Mouse (Mus musculus): Measurements from ENCODE around the gene Cyp39a1. TPM values are rescaled to one million over a fixed set of nuclear protein-coding genes. Genes with fewer than 3 reads are reported as not detected.
A peak's percentile ranks its signal among the peaks of the same experiment; 100 is the strongest.

Gene Cyp39a1
- polyA plus RNA-seq, 1 experiment from 2014 or later = 25.8 TPM

DNA sequence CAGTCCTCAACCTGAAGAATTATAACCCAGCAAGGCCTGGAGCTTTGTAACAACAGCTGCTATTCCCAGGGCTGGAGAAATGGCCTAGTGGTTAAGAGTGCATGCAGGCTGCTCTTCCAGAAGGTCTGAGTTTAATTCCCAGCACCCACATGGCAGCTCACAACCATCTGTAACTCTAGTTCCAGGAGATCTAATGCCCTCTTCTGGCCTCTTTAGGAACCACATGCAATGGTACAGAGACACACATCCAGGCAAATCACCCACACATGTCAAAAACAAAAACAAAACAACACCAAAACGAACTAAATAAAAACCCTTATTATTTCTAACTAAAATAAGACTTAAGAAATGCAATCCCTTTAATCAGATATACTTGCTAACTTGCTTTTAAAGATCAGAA is 26.4 kb upstream of the Cyp39a1 start:
- no peak overlapping the region for H3K9ac ChIP-seq (ENCODE audit: low read length)
- no peaks in the 10 kb centered on the region for H3K9me3 ChIP-seq (ENCODE audit: control insufficient read depth, low read length)
- no peak overlapping the region for H3K4me2 ChIP-seq (ENCODE audit: low read depth, severe bottlenecking)
- H3K4me1 ChIP-seq (ENCODE audit: control insufficient read depth, insufficient read depth, low read length) = no peaks in the 10 kb centered on the region
- H3K27ac ChIP-seq (replicated peaks; ENCODE audit: low read depth, low read length) = no peak overlapping the region
- H3K4me3 ChIP-seq (ENCODE audit: low read depth, low read length) = no peak overlapping the region
- no peaks in the 10 kb centered on the region; the same call in 1 of the 2 replicates for H3K36me3 ChIP-seq (ENCODE audit: control insufficient read depth, insufficient read depth, low read length)
- no peak for ATAC-seq (ENCODE audit: insufficient number of reproducible peaks, low FRiP score, low TSS enrichment, low read depth)
- H3K27me3 ChIP-seq (ENCODE audit: control insufficient read depth, insufficient read depth, low read length) = no peaks in the 10 kb centered on the region
- no peak for DNase-seq (ENCODE audit: low spot score)
- WGBS = 80% methylated on average over 1 of the region's 1 CpGs

DNA sequence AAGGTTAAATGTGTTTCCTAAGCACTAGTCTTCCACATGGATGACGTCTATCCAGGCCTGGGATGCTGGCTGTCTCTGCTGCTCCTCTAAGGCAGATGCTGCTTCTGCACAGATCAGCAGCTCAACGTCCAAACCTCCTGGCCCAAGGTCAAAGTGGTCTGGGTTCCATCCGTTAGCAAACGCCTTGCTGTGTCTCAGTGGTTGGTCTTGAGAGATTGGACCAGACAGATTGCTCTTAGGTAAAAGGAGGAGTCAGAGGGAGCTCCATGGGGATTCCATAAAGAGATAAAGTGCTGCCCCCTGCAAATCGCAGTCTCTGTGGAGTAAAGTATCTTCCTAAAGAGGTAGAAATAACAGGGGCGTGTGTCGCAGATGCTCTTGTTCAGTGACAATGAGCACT is 24.0 kb upstream of the Cyp39a1 start:
- Histone ChIP-seq H3K36me3 (ENCODE audit: control insufficient read depth, insufficient read depth, low read length) (no peaks in the 10 kb centered on the region; the same call in 1 of the 2 replicates), H3K4me1 (ENCODE audit: control insufficient read depth, insufficient read depth, low read length) (no peaks in the 10 kb centered on the region), H3K27ac (replicated peaks; ENCODE audit: low read depth, low read length) (no peak overlapping the region), H3K9ac (ENCODE audit: low read length) (no peak overlapping the region), H3K9me3 (ENCODE audit: control insufficient read depth, low read length) (no peaks in the 10 kb centered on the region), H3K27me3 (ENCODE audit: control insufficient read depth, insufficient read depth, low read length) (no peaks in the 10 kb centered on the region), H3K4me3 (ENCODE audit: low read depth, low read length) (no peak overlapping the region), H3K4me2 (ENCODE audit: low read depth, severe bottlenecking) (no peak overlapping the region)
- no peak for ATAC-seq (ENCODE audit: insufficient number of reproducible peaks, low FRiP score, low TSS enrichment, low read depth)
- 83% methylated on average over 7 of the region's 7 CpGs for WGBS
- DNase-seq (ENCODE audit: low spot score) = no peak

DNA sequence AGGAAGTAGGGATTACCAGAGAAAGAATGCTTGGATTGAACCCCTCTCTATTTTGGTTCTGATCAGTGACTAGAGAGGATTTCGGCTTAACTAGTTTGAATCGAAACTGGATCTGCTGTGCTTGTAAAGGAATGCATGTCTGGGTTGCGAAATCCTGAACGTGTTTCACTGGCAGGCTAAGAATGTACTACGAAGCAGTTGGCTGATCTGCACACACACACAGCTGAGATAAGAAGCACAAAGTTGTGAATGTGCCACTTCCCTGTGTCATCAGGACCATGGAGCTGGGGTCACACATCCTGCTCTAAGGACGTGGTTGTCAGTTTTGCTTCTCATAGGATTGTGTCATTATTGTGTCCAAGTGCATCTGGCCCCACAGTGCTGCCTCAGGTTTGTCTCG is 22.9 kb upstream of the Cyp39a1 start:
- Histone ChIP-seq H3K36me3 (ENCODE audit: control insufficient read depth, insufficient read depth, low read length) (no peaks in the 10 kb centered on the region; the same call in 1 of the 2 replicates), H3K4me1 (ENCODE audit: control insufficient read depth, insufficient read depth, low read length) (no peaks in the 10 kb centered on the region), H3K27ac (replicated peaks; ENCODE audit: low read depth, low read length) (no peak overlapping the region), H3K27me3 (ENCODE audit: control insufficient read depth, insufficient read depth, low read length) (no peaks in the 10 kb centered on the region), H3K9ac (ENCODE audit: low read length) (no peak overlapping the region), H3K9me3 (ENCODE audit: control insufficient read depth, low read length) (no peaks in the 10 kb centered on the region), H3K4me2 (ENCODE audit: low read depth, severe bottlenecking) (no peak overlapping the region), H3K4me3 (ENCODE audit: low read depth, low read length) (no peak overlapping the region)
- 88% methylated on average over 7 of the region's 7 CpGs for WGBS
- DNase-seq (ENCODE audit: low spot score) = no peak
- ATAC-seq (ENCODE audit: insufficient number of reproducible peaks, low FRiP score, low TSS enrichment, low read depth) = no peak

GRCm38 (mm10) chr17:43645136-43645535 is 22.1 kb upstream of the Cyp39a1 start:
- Histone ChIP-seq H3K9ac (ENCODE audit: low read length) (no peak overlapping the region), H3K4me3 (ENCODE audit: low read depth, low read length) (no peak overlapping the region), H3K27me3 (ENCODE audit: control insufficient read depth, insufficient read depth, low read length) (no peaks in the 10 kb centered on the region), H3K27ac (replicated peaks; ENCODE audit: low read depth, low read length) (no peak overlapping the region), H3K36me3 (ENCODE audit: control insufficient read depth, insufficient read depth, low read length) (no peaks in the 10 kb centered on the region; the same call in 1 of the 2 replicates), H3K4me2 (ENCODE audit: low read depth, severe bottlenecking) (no peak overlapping the region), H3K4me1 (ENCODE audit: control insufficient read depth, insufficient read depth, low read length) (no peaks in the 10 kb centered on the region), H3K9me3 (ENCODE audit: control insufficient read depth, low read length) (no peaks in the 10 kb centered on the region)
- DNase-seq (ENCODE audit: low spot score) (no peak), ATAC-seq (ENCODE audit: insufficient number of reproducible peaks, low FRiP score, low TSS enrichment, low read depth) (no peak)
- 95% methylated on average over 3 of the region's 3 CpGs for WGBS

DNA sequence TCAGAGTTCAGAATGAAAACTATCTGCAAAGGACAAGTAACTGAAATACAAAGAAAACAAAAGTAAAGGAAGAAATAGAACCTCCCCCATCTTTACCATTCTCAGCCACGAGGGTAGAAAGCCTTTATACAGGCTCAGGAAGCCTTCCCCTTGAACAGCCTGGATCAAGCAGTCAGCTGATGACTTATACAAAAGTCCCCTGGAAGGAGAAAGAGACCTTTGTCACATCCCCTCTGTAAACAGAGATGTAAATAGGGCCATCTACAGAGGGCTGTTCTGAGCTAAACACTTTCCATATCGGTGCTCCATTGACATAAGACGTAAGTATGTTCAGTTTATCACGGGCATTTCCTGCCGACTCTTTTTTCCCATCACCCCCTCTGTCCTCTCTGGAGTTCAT is 20.3 kb upstream of the Cyp39a1 start:
- Histone ChIP-seq H3K9ac (ENCODE audit: low read length) (no peak overlapping the region), H3K4me2 (ENCODE audit: low read depth, severe bottlenecking) (no peak overlapping the region), H3K36me3 (ENCODE audit: control insufficient read depth, insufficient read depth, low read length) (no peaks in the 10 kb centered on the region; the same call in 1 of the 2 replicates), H3K4me1 (ENCODE audit: control insufficient read depth, insufficient read depth, low read length) (no peaks in the 10 kb centered on the region), H3K4me3 (ENCODE audit: low read depth, low read length) (no peak overlapping the region), H3K9me3 (ENCODE audit: control insufficient read depth, low read length) (no peaks in the 10 kb centered on the region), H3K27me3 (ENCODE audit: control insufficient read depth, insufficient read depth, low read length) (no peaks in the 10 kb centered on the region), H3K27ac (replicated peaks; ENCODE audit: low read depth, low read length) (no peak overlapping the region)
- DNase-seq (ENCODE audit: low spot score) (no peak), ATAC-seq (ENCODE audit: insufficient number of reproducible peaks, low FRiP score, low TSS enrichment, low read depth) (no peak)
- WGBS = 79% methylated on average over 5 of the region's 5 CpGs

- H3K27ac ChIP-seq (replicated peaks; ENCODE audit: low read depth, low read length) = no peak overlapping the region
- H3K4me2 ChIP-seq (ENCODE audit: low read depth, severe bottlenecking) = no peak overlapping the region
- H3K9ac ChIP-seq (ENCODE audit: low read length) = no peak overlapping the region
- H3K9me3 ChIP-seq (ENCODE audit: control insufficient read depth, low read length) = no peaks in the 10 kb centered on the region
- 90% methylated on average over 10 of the region's 10 CpGs for WGBS
- ATAC-seq (ENCODE audit: insufficient number of reproducible peaks, low FRiP score, low TSS enrichment, low read depth) (no peak), DNase-seq (ENCODE audit: low spot score) (no peak)
- H3K27me3 ChIP-seq (ENCODE audit: control insufficient read depth, insufficient read depth, low read length) = no peaks in the 10 kb centered on the region
- H3K36me3 ChIP-seq (ENCODE audit: control insufficient read depth, insufficient read depth, low read length) = no peaks in the 10 kb centered on the region
- H3K4me3 ChIP-seq (ENCODE audit: low read depth, low read length) = no peak overlapping the region
- no peaks in the 10 kb centered on the region for H3K4me1 ChIP-seq (ENCODE audit: control insufficient read depth, insufficient read depth, low read length)
Observed at GRCm38 (mm10) chr17:43649641-43650436, 17.4 kb upstream of the Cyp39a1 start.

GRCm38 (mm10) chr17:43651314-43652046 is 15.7 kb upstream of the Cyp39a1 start:
- H3K4me1 ChIP-seq (ENCODE audit: control insufficient read depth, insufficient read depth, low read length) = no peaks in the 10 kb centered on the region
- no peak overlapping the region for H3K4me2 ChIP-seq (ENCODE audit: low read depth, severe bottlenecking)
- H3K9ac ChIP-seq (ENCODE audit: low read length) = no peak overlapping the region
- no peaks in the 10 kb centered on the region for H3K9me3 ChIP-seq (ENCODE audit: control insufficient read depth, low read length)
- no peaks in the 10 kb centered on the region for H3K27me3 ChIP-seq (ENCODE audit: control insufficient read depth, insufficient read depth, low read length)
- WGBS = 71% methylated on average over 14 of the region's 14 CpGs
- H3K36me3 ChIP-seq (ENCODE audit: control insufficient read depth, insufficient read depth, low read length) = no peaks in the 10 kb centered on the region
- DNase-seq (ENCODE audit: low spot score) = no peak
- no peak overlapping the region for H3K27ac ChIP-seq (replicated peaks; ENCODE audit: low read depth, low read length)
- no peak; the same call in 1 of the 2 replicates for ATAC-seq (ENCODE audit: insufficient number of reproducible peaks, low FRiP score, low TSS enrichment, low read depth)
- H3K4me3 ChIP-seq (ENCODE audit: low read depth, low read length) = no peak overlapping the region

DNA sequence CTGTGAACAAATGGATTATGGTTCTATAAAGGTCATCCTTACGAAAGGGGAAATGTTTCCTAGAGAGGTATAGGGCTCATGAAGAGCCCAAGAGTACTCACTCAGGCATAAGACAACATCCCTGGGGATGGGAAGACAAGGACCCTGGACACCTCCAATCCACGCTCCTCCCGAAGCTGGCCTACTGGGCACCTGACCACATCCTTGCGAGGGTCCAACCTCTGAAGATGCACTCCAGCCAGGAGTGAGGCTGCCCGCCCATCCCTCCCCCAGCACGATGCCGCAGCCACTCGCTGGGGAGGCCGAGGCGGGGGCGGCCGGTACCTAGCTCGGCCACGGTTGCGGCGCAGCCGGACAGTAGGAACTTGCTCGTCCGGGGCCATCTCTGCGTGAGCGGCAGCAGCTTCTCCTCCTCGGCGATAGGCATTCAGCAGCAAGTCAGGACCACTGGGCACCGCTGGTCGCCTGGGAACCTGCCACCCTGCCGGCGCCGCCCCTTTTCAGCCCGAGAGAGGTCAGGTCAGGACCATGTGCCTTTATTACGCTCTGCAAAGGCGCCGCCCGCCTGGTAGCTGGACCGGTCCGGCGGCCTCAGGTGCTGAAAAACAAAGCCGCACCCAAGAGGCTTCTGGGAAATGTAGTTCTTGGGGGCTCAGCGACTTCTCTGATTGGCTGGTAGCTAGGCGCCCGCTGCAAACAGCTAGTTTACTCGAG is 492 bp upstream of the Cyp39a1 start, which contains the start of gene Slc25a27:
Slc25a27 (minus strand) TSS at position 639 of the 714 bp plus-strand sequence.
- Histone ChIP-seq H3K9ac (ENCODE audit: low read length) (peak within 1 kb of the TSS; percentile 77), H3K36me3 (ENCODE audit: control insufficient read depth, insufficient read depth, low read length) (no peaks in the 10 kb centered on the region), H3K4me1 (ENCODE audit: control insufficient read depth, insufficient read depth, low read length) (peaks cover 9% of the 10 kb centered on the region; the same call in 1 of the 2 replicates), H3K9me3 (ENCODE audit: control insufficient read depth, low read length) (no peaks in the 10 kb centered on the region), H3K27ac (replicated peaks; ENCODE audit: low read depth, low read length) (no peak within 1 kb of the TSS), H3K27me3 (ENCODE audit: control insufficient read depth, insufficient read depth, low read length) (no peaks in the 10 kb centered on the region), H3K4me3 (ENCODE audit: low read depth, low read length) (peak within 1 kb of the TSS; percentile 78), H3K4me2 (ENCODE audit: low read depth, severe bottlenecking) (peak within 1 kb of the TSS; percentile 84)
- WGBS = under 1% methylated on average over 41 of the region's 41 CpGs
- DNase-seq (ENCODE audit: low spot score) = peak; percentile 92
- ATAC-seq (ENCODE audit: insufficient number of reproducible peaks, low FRiP score, low TSS enrichment, low read depth) = peak; percentile 97
